Mouse (Mus musculus) heart, postnatal 0 days (tissue): ENCODE data around the gene Dapp1. TPM values are rescaled to one million over a fixed set of nuclear protein-coding genes. Genes with fewer than 3 reads are reported as not detected.

Source experiments
- ATAC-seq: fragments of 200-750 bp; cut with Nextera tagmentation; 2 replicates; pipeline ENCODE4 v1.8.0; 2017; ENCODE audit warnings: low read depth, moderate number of reproducible peaks, moderate library complexity; ENCODE audit not compliant: insufficient read depth
- DNase-seq: peaks from one replicate; pipeline ENCODE4 v3.0.0-alpha.2; 2016; ENCODE audit warnings: low spot score
- H3K27ac ChIP-seq: fragments of 300-500 bp; sonication (generic); 2 replicates; pipeline ENCODE4 v1.5.1; 2014; ENCODE audit warnings: low read depth, mild to moderate bottlenecking
- H3K27me3 ChIP-seq: fragments of 300-500 bp; sonication (generic); 2 replicates; pipeline ENCODE4 v1.6.1; 2014; ENCODE audit warnings: low read length, mixed read lengths; ENCODE audit not compliant: control insufficient read depth, insufficient read depth
- H3K36me3 ChIP-seq: fragments of 300-500 bp; sonication (generic); replicated peaks from 2 replicates; pipeline ENCODE4 v1.6.1; 2014; ENCODE audit warnings: low read length, mixed read lengths; ENCODE audit not compliant: control insufficient read depth, insufficient read depth
- H3K4me1 ChIP-seq: fragments of 300-500 bp; sonication (generic); 2 replicates; pipeline ENCODE4 v1.6.1; 2014; ENCODE audit warnings: antibody characterized with exemption; ENCODE audit not compliant: control insufficient read depth, insufficient read depth
- H3K4me2 ChIP-seq: fragments of 300-500 bp; sonication (generic); 2 replicates; pipeline ENCODE4 v1.6.1; 2014; ENCODE audit warnings: low read depth, mild to moderate bottlenecking, low read length, moderate library complexity
- H3K4me3 ChIP-seq: fragments of 300-500 bp; sonication (generic); 2 replicates; pipeline ENCODE4 v1.5.1; 2014; ENCODE audit warnings: low read depth, low read length
- H3K9ac ChIP-seq: fragments of 300-500 bp; sonication (generic); replicated peaks from 2 replicates; pipeline ENCODE4 v1.6.1; 2014; ENCODE audit warnings: low read depth, low read length, mixed read lengths
- H3K9me3 ChIP-seq: fragments of 300-500 bp; sonication (generic); replicated peaks from 2 replicates; pipeline ENCODE4 v1.6.1; 2016; ENCODE audit warnings: low read length; ENCODE audit not compliant: control insufficient read depth
- CTCF ChIP-seq: IDR thresholded peaks from 2 replicates; pipeline ENCODE4 v1.5.1; 2016; ENCODE audit warnings: antibody characterized with exemption, control low read depth, low read depth
- EP300 ChIP-seq: IDR thresholded peaks from 2 replicates; pipeline ENCODE4 v1.6.1; 2016; ENCODE audit warnings: antibody characterized with exemption, low read depth
- WGBS: fragments of 180-500 bp; shearing (Covaris S2); extraction: QIAGEN DNeasy Blood & Tissue Kit; methylation state at CpG from one replicate; pipeline ENCODE4 v1.1.7; 2014; 5-methylcytosine and 5-hydroxymethylcytosine counted together
- polyA plus RNA-seq: library from polyadenylated mRNA; unstranded; fragments of >200 nt; fragmentation: Nextera tagmentation; extraction: Ambion mirVana; gene quantifications from 2 replicates; pipeline ENCODE4 v1.2.1, GENCODE M21; 2015
- total RNA-seq: library from RNA; depleted of rRNA; stranded (reverse); fragments of >200 nt; gene quantifications from 2 replicates; pipeline ENCODE4 v1.2.3, GENCODE M21; 2014; ENCODE audit warnings: low replicate concordance; rRNA removed

Dapp1 gene
- 11.8 and 16.1 TPM in 2 replicates for total RNA-seq
- 11.1 and 11.8 TPM in 2 replicates for polyA plus RNA-seq

GRCm38 (mm10) chr3:137981382-137981750, at the start of gene Dapp1:
Gene Dapp1 (minus strand): TSS chr3:137981545.
- H3K27ac ChIP-seq, result peak within 1 kb of the TSS; percentile 74
- H3K27me3 ChIP-seq, result no peaks in the 10 kb centered on the region
- H3K4me2 ChIP-seq, result peak within 1 kb of the TSS; percentile 87
- peak within 1 kb of the TSS; percentile 69 for H3K4me3 ChIP-seq
- no peaks in the 10 kb centered on the region for H3K9me3 ChIP-seq
- peaks cover 21% of the 10 kb centered on the region for H3K4me1 ChIP-seq
- ATAC-seq (peak; percentile 90), DNase-seq (peak; percentile 80)
- no peaks in the 10 kb centered on the region for H3K36me3 ChIP-seq
- peak within 1 kb of the TSS; percentile 76 for H3K9ac ChIP-seq
- WGBS, result 5% methylated on average over 10 of the region's 10 CpGs
- TF ChIP-seq CTCF (no peak), EP300 (no peak)

- TF ChIP-seq CTCF (no peak), EP300 (no peak)
- WGBS, result 78% methylated on average over 6 of the region's 6 CpGs
- Histone ChIP-seq H3K27me3 (no peaks in the 10 kb centered on the region), H3K9me3 (no peaks in the 10 kb centered on the region), H3K4me3 (no peak overlapping the region), H3K4me2 (no peak overlapping the region), H3K36me3 (no peaks in the 10 kb centered on the region), H3K27ac (no peak overlapping the region), H3K4me1 (peaks cover 20% of the 10 kb centered on the region), H3K9ac (no peak overlapping the region)
- no peak for DNase-seq
- ATAC-seq, result no peak
Measured at GRCm38 (mm10) chr3:138030563-138030962, 49.2 kb upstream of the Dapp1 start.

GRCm38 (mm10) chr3:138029351-138029750, 48.0 kb upstream of the Dapp1 start:
- no peak overlapping the region for H3K9ac ChIP-seq
- no peaks in the 10 kb centered on the region for H3K36me3 ChIP-seq
- H3K27me3 ChIP-seq, result no peaks in the 10 kb centered on the region
- no peak overlapping the region for H3K27ac ChIP-seq
- no peak overlapping the region for H3K4me2 ChIP-seq
- 75% methylated on average over 5 of the region's 5 CpGs for WGBS
- peaks cover 20% of the 10 kb centered on the region for H3K4me1 ChIP-seq
- TF ChIP-seq CTCF (no peak), EP300 (no peak)
- no peak overlapping the region for H3K4me3 ChIP-seq
- no peak for DNase-seq
- no peaks in the 10 kb centered on the region for H3K9me3 ChIP-seq
- ATAC-seq, result no peak

GRCm38 (mm10) chr3:138027575-138028362, 46.4 kb upstream of the Dapp1 start:
- H3K4me3 ChIP-seq, result no peak overlapping the region
- no peaks in the 10 kb centered on the region for H3K27me3 ChIP-seq
- no peak overlapping the region for H3K4me2 ChIP-seq
- 62% methylated on average over 5 of the region's 5 CpGs for WGBS
- no peaks in the 10 kb centered on the region for H3K9me3 ChIP-seq
- TF ChIP-seq EP300 (no peak), CTCF (no peak)
- no peaks in the 10 kb centered on the region for H3K36me3 ChIP-seq
- no peak overlapping the region for H3K27ac ChIP-seq
- DNase-seq, result no peak
- H3K4me1 ChIP-seq, result peaks cover 17% of the 10 kb centered on the region
- no peak overlapping the region for H3K9ac ChIP-seq
- no peak for ATAC-seq

GRCm38 (mm10) chr3:138026286-138026685, 44.9 kb upstream of the Dapp1 start:
- Histone ChIP-seq H3K4me1 (peaks cover 17% of the 10 kb centered on the region), H3K9me3 (no peaks in the 10 kb centered on the region), H3K4me2 (peak overlapping the region; percentile 48), H3K9ac (no peak overlapping the region), H3K27me3 (no peaks in the 10 kb centered on the region), H3K36me3 (no peaks in the 10 kb centered on the region), H3K27ac (peak overlapping the region; percentile 83), H3K4me3 (peak overlapping the region; percentile 19; the same call in 1 of the 2 replicates)
- 18% methylated on average over 10 of the region's 10 CpGs for WGBS
- peak; percentile 93 for ATAC-seq
- TF ChIP-seq EP300, result no peak
- DNase-seq, result peak; percentile 91
